Mouse (Mus musculus) megakaryocyte, embryonic 14.5 days (primary cell): Measurements from ENCODE around the gene Tcirg1.

Experiments
- FLI1 ChIP-seq: IDR thresholded peaks from 2 replicates; pipeline ENCODE4 v1.6.1; 2012; ENCODE audit warnings: low read length, inconsistent platforms, mixed read lengths
- GATA1 ChIP-seq: IDR thresholded peaks from 3 replicates; pipeline ENCODE4 v1.6.1; 2012; ENCODE audit warnings: mixed read lengths, low read length, inconsistent platforms, borderline replicate concordance

- no peak for TF ChIP-seq GATA1
- no peak for TF ChIP-seq FLI1
These were observed 9.4 kb downstream of the Tcirg1 start for GRCm38 (mm10) chr19:3897557-3897956.
